Mouse (Mus musculus): ENCODE measurements around the gene Hcfc1. TPM values are rescaled to one million over a fixed set of nuclear protein-coding genes. Genes with fewer than 3 reads are reported as not detected.

Gene Hcfc1
- total and polyA plus RNA-seq, 3 experiments = 26.3 to 37.9 (median 37.0) TPM

- TF ChIP-seq POLR2A (IDR thresholded peaks at IDR 0.05; ENCODE audit: insufficient read depth, low read depth, low read length) = no peak
- no peak for TF ChIP-seq EP300 (IDR thresholded peaks at IDR 0.05; ENCODE audit: insufficient read depth, low read depth, low read length)
- no peak for TF ChIP-seq CTCF (IDR thresholded peaks at IDR 0.05)
- peaks cover 1% of the 10 kb centered on the region; the same call in 1 of the 2 replicates for H3K4me1 ChIP-seq (ENCODE audit: control insufficient read depth, insufficient read depth, low read length)
Measured at GRCm38 (mm10) chrX:73910049-73910448, 56.1 kb downstream of the Hcfc1 start.

GRCm38 (mm10) chrX:73897959-73898358 is 68.2 kb downstream of the Hcfc1 start:
- no peak for DNase-seq
- TF ChIP-seq CTCF (IDR thresholded peaks at IDR 0.05) (peak; percentile 36), EP300 (IDR thresholded peaks at IDR 0.05; ENCODE audit: insufficient read depth, low read depth, low read length) (no peak)
- WGBS = 40% methylated on average over 3 of the region's 3 CpGs
- Histone ChIP-seq H3K27me3 (ENCODE audit: control insufficient read depth, insufficient read depth, low read length) (no peaks in the 10 kb centered on the region), H3K4me3 (no peak overlapping the region), H3K27ac (no peak overlapping the region), H3K4me1 (ENCODE audit: control insufficient read depth, insufficient read depth, low read length) (no peaks in the 10 kb centered on the region), H3K9ac (ENCODE audit: low read depth, low read length) (no peak overlapping the region), H3K79me2 (replicated peaks; ENCODE audit: control insufficient read depth, insufficient read depth, low read length) (no peaks in the 10 kb centered on the region), H3K36me3 (ENCODE audit: control insufficient read depth, insufficient read depth, low read length) (no peaks in the 10 kb centered on the region)
- intact Hi-C loops (cut with DNase I) = no loop called here

More at GRCm38 (mm10) chrX:73910049-73910448, 56.1 kb downstream of the Hcfc1 start:
- Histone ChIP-seq H3K36me3 (ENCODE audit: control insufficient read depth, insufficient read depth, low read length) (no peaks in the 10 kb centered on the region), H3K27me3 (ENCODE audit: control insufficient read depth, insufficient read depth, low read length) (no peaks in the 10 kb centered on the region), H3K27ac (no peak overlapping the region), H3K9ac (ENCODE audit: low read depth, low read length) (no peak overlapping the region), H3K79me2 (replicated peaks; ENCODE audit: control insufficient read depth, insufficient read depth, low read length) (no peaks in the 10 kb centered on the region), H3K4me3 (no peak overlapping the region)
- intact Hi-C loops (cut with DNase I) = no loop called here
- DNase-seq = no peak
- WGBS = 82% methylated on average over 1 of the region's 1 CpGs

GRCm38 (mm10) chrX:73895719-73896118 is 70.4 kb downstream of the Hcfc1 start, which contains the start of gene L1cam:
Gene L1cam (minus strand): TSS chrX:73896105.
- WGBS = 13% methylated on average over 2 of the region's 2 CpGs
- Histone ChIP-seq H3K4me1 (ENCODE audit: control insufficient read depth, insufficient read depth, low read length) (no peaks in the 10 kb centered on the region), H3K9ac (ENCODE audit: low read depth, low read length) (no peak within 1 kb of the TSS), H3K4me3 (no peak within 1 kb of the TSS), H3K27me3 (ENCODE audit: control insufficient read depth, insufficient read depth, low read length) (no peaks in the 10 kb centered on the region), H3K79me2 (replicated peaks; ENCODE audit: control insufficient read depth, insufficient read depth, low read length) (no peaks in the 10 kb centered on the region), H3K36me3 (ENCODE audit: control insufficient read depth, insufficient read depth, low read length) (no peaks in the 10 kb centered on the region), H3K27ac (no peak within 1 kb of the TSS)
- no peak for TF ChIP-seq EP300 (IDR thresholded peaks at IDR 0.05; ENCODE audit: insufficient read depth, low read depth, low read length)
- peak; percentile 68 for TF ChIP-seq CTCF (IDR thresholded peaks at IDR 0.05)
- TF ChIP-seq POLR2A (IDR thresholded peaks at IDR 0.05; ENCODE audit: insufficient read depth, low read depth, low read length) = no peak
- intact Hi-C loops (cut with DNase I) = loop anchor here (2.0 kb wide), 1 partner anchor 97 kb away; no protein-coding TSS in a partner anchor
- peak; percentile 27 to 56 for DNase-seq

DNA sequence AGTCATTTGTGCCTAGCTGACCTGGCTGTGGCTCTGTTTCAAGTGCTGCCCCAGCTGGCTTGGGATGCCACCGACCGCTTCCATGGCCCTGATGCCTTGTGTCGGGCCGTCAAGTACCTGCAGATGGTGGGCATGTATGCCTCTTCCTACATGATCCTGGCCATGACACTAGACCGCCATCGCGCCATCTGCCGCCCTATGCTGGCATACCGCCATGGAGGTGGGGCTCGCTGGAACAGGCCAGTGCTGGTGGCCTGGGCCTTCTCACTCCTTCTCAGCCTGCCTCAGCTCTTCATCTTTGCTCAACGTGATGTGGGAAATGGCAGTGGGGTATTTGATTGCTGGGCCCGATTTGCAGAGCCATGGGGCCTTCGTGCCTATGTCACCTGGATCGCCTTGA is 73.3 kb downstream of the Hcfc1 start:
- TF ChIP-seq EP300 (IDR thresholded peaks at IDR 0.05; ENCODE audit: insufficient read depth, low read depth, low read length) (no peak), POLR2A (IDR thresholded peaks at IDR 0.05; ENCODE audit: insufficient read depth, low read depth, low read length) (no peak), CTCF (IDR thresholded peaks at IDR 0.05) (no peak)
- no peak for DNase-seq
- intact Hi-C loops (cut with DNase I) = no loop called here
- no peak overlapping the region for H3K4me3 ChIP-seq
- no peak overlapping the region for H3K27ac ChIP-seq
- no peaks in the 10 kb centered on the region for H3K36me3 ChIP-seq (ENCODE audit: control insufficient read depth, insufficient read depth, low read length)
- H3K27me3 ChIP-seq (ENCODE audit: control insufficient read depth, insufficient read depth, low read length) = no peaks in the 10 kb centered on the region
- no peaks in the 10 kb centered on the region for H3K79me2 ChIP-seq (replicated peaks; ENCODE audit: control insufficient read depth, insufficient read depth, low read length)
- no peaks in the 10 kb centered on the region for H3K4me1 ChIP-seq (ENCODE audit: control insufficient read depth, insufficient read depth, low read length)
- WGBS = 90% methylated on average over 14 of the region's 14 CpGs
- no peak overlapping the region for H3K9ac ChIP-seq (ENCODE audit: low read depth, low read length)

Other genes starting within 250 kb of the Hcfc1 start
- 10 to 100 TPM; 25.4 to 29.7 TPM for gene Abcd1, start 249.8 kb downstream of the Hcfc1 start, total RNA-seq (2021)
- 32.9 and 35.3 TPM in 2 replicates for gene Abcd1, start 249.8 kb downstream of the Hcfc1 start, polyA plus RNA-seq (2012; rRNA removed)
- 1 to 10 TPM; 1.0 to 2.0 TPM for gene Plxnb3, start 209.3 kb downstream of the Hcfc1 start, total RNA-seq (2021)
- gene Plxnb3, start 209.3 kb downstream of the Hcfc1 start, polyA plus RNA-seq (2012; rRNA removed) = 4.5 and 4.7 TPM in 2 replicates
- gene Srpk3, start 192.0 kb downstream of the Hcfc1 start, total RNA-seq (2021) = 10 to 100 TPM; 26.1 to 29.9 TPM
- gene Srpk3, start 192.0 kb downstream of the Hcfc1 start, polyA plus RNA-seq (2012; rRNA removed) = 64.2 and 76.7 TPM in 2 replicates
- 100 to 1,000 TPM; 573 to 710 TPM for gene Idh3g, start 179.5 kb downstream of the Hcfc1 start, total RNA-seq (2021)
- 1,208 and 1,962 TPM in 2 replicates for gene Idh3g, start 179.5 kb downstream of the Hcfc1 start, polyA plus RNA-seq (2012; rRNA removed)
- 10 to 100 TPM; 78.1 to 81.8 TPM for gene Ssr4, start 179.3 kb downstream of the Hcfc1 start, total RNA-seq (2021)
- gene Ssr4, start 179.3 kb downstream of the Hcfc1 start, polyA plus RNA-seq (2012; rRNA removed) = 116 and 124 TPM in 2 replicates
- 1 to 10 TPM; 1.5 to 1.7 TPM for gene Pdzd4, start 141.4 kb downstream of the Hcfc1 start, total RNA-seq (2021)
- gene Pdzd4, start 141.4 kb downstream of the Hcfc1 start, polyA plus RNA-seq (2012; rRNA removed) = 0.91 and 1.1 TPM in 2 replicates
- gene Avpr2, start 74.3 kb downstream of the Hcfc1 start, total RNA-seq (2021) = not detected
- not detected in 2 replicates for gene Avpr2, start 74.3 kb downstream of the Hcfc1 start, polyA plus RNA-seq (2012; rRNA removed)
- gene L1cam, start 70.3 kb downstream of the Hcfc1 start, total RNA-seq (2021) = 1 to 10 TPM; 2.1 to 3.7 TPM
- gene L1cam, start 70.3 kb downstream of the Hcfc1 start, polyA plus RNA-seq (2012; rRNA removed) = 2.9 and 3.3 TPM in 2 replicates
- gene Arhgap4, start 44.5 kb downstream of the Hcfc1 start, total RNA-seq (2021) = 1 to 10 TPM; 1.5 to 1.8 TPM
- 5.7 and 7.7 TPM in 2 replicates for gene Arhgap4, start 44.5 kb downstream of the Hcfc1 start, polyA plus RNA-seq (2012; rRNA removed)
- 10 to 100 TPM; 50.2 to 63.7 TPM for gene Naa10, start 44.4 kb downstream of the Hcfc1 start, total RNA-seq (2021)
- 57.2 and 64.5 TPM in 2 replicates for gene Naa10, start 44.4 kb downstream of the Hcfc1 start, polyA plus RNA-seq (2012; rRNA removed)
- gene Renbp, start 35.5 kb downstream of the Hcfc1 start, total RNA-seq (2021) = 1 to 10 TPM; 3.7 to 7.1 TPM
- gene Renbp, start 35.5 kb downstream of the Hcfc1 start, polyA plus RNA-seq (2012; rRNA removed) = 5.1 and 7.3 TPM in 2 replicates
- 10 to 100 TPM; 56.7 to 58.0 TPM for gene Irak1, start 57.6 kb upstream of the Hcfc1 start, total RNA-seq (2021)
- gene Irak1, start 57.6 kb upstream of the Hcfc1 start, polyA plus RNA-seq (2012; rRNA removed) = 112 and 128 TPM in 2 replicates
- gene Opn1mw, start 161.1 kb upstream of the Hcfc1 start, total RNA-seq (2021) = not detected
- gene Opn1mw, start 161.1 kb upstream of the Hcfc1 start, polyA plus RNA-seq (2012; rRNA removed) = not detected in 2 replicates
- 10 to 100 TPM; 27.0 to 32.6 TPM for gene Mecp2, start 169.0 kb upstream of the Hcfc1 start, total RNA-seq (2021)
- 6.2 and 9.6 TPM in 2 replicates for gene Mecp2, start 169.0 kb upstream of the Hcfc1 start, polyA plus RNA-seq (2012; rRNA removed)
- gene Tex28, start 201.5 kb upstream of the Hcfc1 start, total RNA-seq (2021) = not detected
- not detected in 2 replicates for gene Tex28, start 201.5 kb upstream of the Hcfc1 start, polyA plus RNA-seq (2012; rRNA removed)
- not detected for gene Tktl1, start 210.9 kb upstream of the Hcfc1 start, total RNA-seq (2021)
- gene Tktl1, start 210.9 kb upstream of the Hcfc1 start, polyA plus RNA-seq (2012; rRNA removed) = not detected in 2 replicates